Mouse (Mus musculus) heart, postnatal 0 days (tissue): ENCODE results near the gene Gm156. TPM values are rescaled to one million over a fixed set of nuclear protein-coding genes. Genes with fewer than 3 reads are reported as not detected.

Source experiments
- ATAC-seq: fragments of 200-750 bp; cut with Nextera tagmentation; 2 replicates; pipeline ENCODE4 v1.8.0; 2017; ENCODE audit warnings: low read depth, moderate number of reproducible peaks, moderate library complexity; ENCODE audit not compliant: insufficient read depth
- DNase-seq: peaks from one replicate; pipeline ENCODE4 v3.0.0-alpha.2; 2016; ENCODE audit warnings: low spot score
- H3K27ac ChIP-seq: fragments of 300-500 bp; sonication (generic); 2 replicates; pipeline ENCODE4 v1.5.1; 2014; ENCODE audit warnings: low read depth, mild to moderate bottlenecking
- H3K27me3 ChIP-seq: fragments of 300-500 bp; sonication (generic); 2 replicates; pipeline ENCODE4 v1.6.1; 2014; ENCODE audit warnings: low read length, mixed read lengths; ENCODE audit not compliant: control insufficient read depth, insufficient read depth
- H3K36me3 ChIP-seq: fragments of 300-500 bp; sonication (generic); replicated peaks from 2 replicates; pipeline ENCODE4 v1.6.1; 2014; ENCODE audit warnings: low read length, mixed read lengths; ENCODE audit not compliant: control insufficient read depth, insufficient read depth
- H3K4me1 ChIP-seq: fragments of 300-500 bp; sonication (generic); 2 replicates; pipeline ENCODE4 v1.6.1; 2014; ENCODE audit warnings: antibody characterized with exemption; ENCODE audit not compliant: control insufficient read depth, insufficient read depth
- H3K4me2 ChIP-seq: fragments of 300-500 bp; sonication (generic); 2 replicates; pipeline ENCODE4 v1.6.1; 2014; ENCODE audit warnings: low read depth, mild to moderate bottlenecking, low read length, moderate library complexity
- H3K4me3 ChIP-seq: fragments of 300-500 bp; sonication (generic); 2 replicates; pipeline ENCODE4 v1.5.1; 2014; ENCODE audit warnings: low read depth, low read length
- H3K9ac ChIP-seq: fragments of 300-500 bp; sonication (generic); replicated peaks from 2 replicates; pipeline ENCODE4 v1.6.1; 2014; ENCODE audit warnings: low read depth, low read length, mixed read lengths
- H3K9me3 ChIP-seq: fragments of 300-500 bp; sonication (generic); replicated peaks from 2 replicates; pipeline ENCODE4 v1.6.1; 2016; ENCODE audit warnings: low read length; ENCODE audit not compliant: control insufficient read depth
- CTCF ChIP-seq: IDR thresholded peaks from 2 replicates; pipeline ENCODE4 v1.5.1; 2016; ENCODE audit warnings: antibody characterized with exemption, control low read depth, low read depth
- EP300 ChIP-seq: IDR thresholded peaks from 2 replicates; pipeline ENCODE4 v1.6.1; 2016; ENCODE audit warnings: antibody characterized with exemption, low read depth
- WGBS: fragments of 180-500 bp; shearing (Covaris S2); extraction: QIAGEN DNeasy Blood & Tissue Kit; methylation state at CpG from one replicate; pipeline ENCODE4 v1.1.7; 2014; 5-methylcytosine and 5-hydroxymethylcytosine counted together
- polyA plus RNA-seq: library from polyadenylated mRNA; unstranded; fragments of >200 nt; fragmentation: Nextera tagmentation; extraction: Ambion mirVana; gene quantifications from 2 replicates; pipeline ENCODE4 v1.2.1, GENCODE M21; 2015
- total RNA-seq: library from RNA; depleted of rRNA; stranded (reverse); fragments of >200 nt; gene quantifications from 2 replicates; pipeline ENCODE4 v1.2.3, GENCODE M21; 2014; ENCODE audit warnings: low replicate concordance; rRNA removed

The Gm156 gene
- total and polyA plus RNA-seq, 2 experiments from 2014 or later: not detected

- H3K9ac ChIP-seq: no peak within 1 kb of the TSS
- no peak within 1 kb of the TSS for H3K4me2 ChIP-seq
- H3K4me3 ChIP-seq: no peak within 1 kb of the TSS
- H3K27me3 ChIP-seq: no peaks in the 10 kb centered on the region
- no peaks in the 10 kb centered on the region for H3K9me3 ChIP-seq
- 74% methylated on average over 4 of the region's 4 CpGs for WGBS
- ATAC-seq: no peak
- H3K27ac ChIP-seq: no peak within 1 kb of the TSS
- no peaks in the 10 kb centered on the region for H3K4me1 ChIP-seq
- TF ChIP-seq EP300 (no peak), CTCF (no peak)
- DNase-seq: no peak
- H3K36me3 ChIP-seq: no peaks in the 10 kb centered on the region
These were observed 67.0 kb downstream of the Gm156 start, which contains the start of gene Klri1 for GRCm38 (mm10) chr6:129717032-129717431. Gene Klri1, minus strand, starts transcription at chr6:129717132.

Other genes starting within 250 kb of the Gm156 start
- gene Klre1, start 206.4 kb downstream of the Gm156 start, total RNA-seq: not detected in 2 replicates
- gene Klre1, start 206.4 kb downstream of the Gm156 start, polyA plus RNA-seq: not detected in 2 replicates
- not detected in 2 replicates for gene Klrd1, start 192.5 kb downstream of the Gm156 start, total RNA-seq
- gene Klrd1, start 192.5 kb downstream of the Gm156 start, polyA plus RNA-seq: 0.15 and 0.30 TPM in 2 replicates
- not detected in 2 replicates for gene Klrk1, start 160.4 kb downstream of the Gm156 start, total RNA-seq
- gene Klrk1, start 160.4 kb downstream of the Gm156 start, polyA plus RNA-seq: 0.10 and 0.11 TPM in 2 replicates
- not detected in 2 replicates for gene Klrc3, start 140.9 kb downstream of the Gm156 start, total RNA-seq
- not detected in 2 replicates for gene Klrc3, start 140.9 kb downstream of the Gm156 start, polyA plus RNA-seq
- gene Klrc2, start 123.6 kb downstream of the Gm156 start, total RNA-seq: not detected in 2 replicates
- gene Klrc2, start 123.6 kb downstream of the Gm156 start, polyA plus RNA-seq: not detected in 2 replicates
- gene Klrc1, start 105.3 kb downstream of the Gm156 start, total RNA-seq: not detected in 2 replicates
- not detected in 2 replicates for gene Klrc1, start 105.3 kb downstream of the Gm156 start, polyA plus RNA-seq
- not detected in 2 replicates for gene Klri1, start 67.1 kb downstream of the Gm156 start, total RNA-seq
- not detected in 2 replicates for gene Klri1, start 67.1 kb downstream of the Gm156 start, polyA plus RNA-seq
- not detected in 2 replicates for gene Klri2, start 43.8 kb downstream of the Gm156 start, total RNA-seq
- not detected in 2 replicates for gene Klri2, start 43.8 kb downstream of the Gm156 start, polyA plus RNA-seq
- gene Gm17631, start 78.4 kb upstream of the Gm156 start, total RNA-seq: not detected in 2 replicates
- gene Gm17631, start 78.4 kb upstream of the Gm156 start, polyA plus RNA-seq: not detected in 2 replicates
- gene Klra17, start 92.4 kb upstream of the Gm156 start, total RNA-seq: not detected in 2 replicates
- not detected in 2 replicates for gene Klra17, start 92.4 kb upstream of the Gm156 start, polyA plus RNA-seq
- gene Klra5, start 133.4 kb upstream of the Gm156 start, total RNA-seq: not detected in 2 replicates
- not detected in 2 replicates for gene Klra5, start 133.4 kb upstream of the Gm156 start, polyA plus RNA-seq
- gene Klra6, start 242.7 kb upstream of the Gm156 start, total RNA-seq: not detected in 2 replicates
- gene Klra6, start 242.7 kb upstream of the Gm156 start, polyA plus RNA-seq: not detected in 2 replicates